Mouse (Mus musculus): Measurements from ENCODE around the gene Krtap3-1. TPM values are rescaled to one million over a fixed set of nuclear protein-coding genes. Genes with fewer than 3 reads are reported as not detected.

The Krtap3-1 gene
- polyA plus RNA-seq, 1 experiment from 2014 or later: 0.51 TPM

GRCm38 (mm10) chr11:99556195-99556594 lies 10.2 kb downstream of the Krtap3-1 start:
- H3K9me3 ChIP-seq (ENCODE audit: control insufficient read depth, low read length): no peaks in the 10 kb centered on the region
- H3K27ac ChIP-seq (replicated peaks; ENCODE audit: low read depth, low read length): no peak overlapping the region
- H3K4me1 ChIP-seq (ENCODE audit: control insufficient read depth, insufficient read depth, low read length): no peaks in the 10 kb centered on the region
- no peak overlapping the region for H3K9ac ChIP-seq (ENCODE audit: low read depth, low read length)
- H3K36me3 ChIP-seq (ENCODE audit: control insufficient read depth, insufficient read depth, low read length): no peaks in the 10 kb centered on the region
- H3K4me2 ChIP-seq (ENCODE audit: low read depth, low read length): no peak overlapping the region
- no peaks in the 10 kb centered on the region for H3K27me3 ChIP-seq (replicated peaks; ENCODE audit: control insufficient read depth, insufficient read depth, low read length)
- DNase-seq (ENCODE audit: low spot score) (no peak), ATAC-seq (ENCODE audit: low read depth) (no peak)
- H3K4me3 ChIP-seq (ENCODE audit: low read depth, low read length): no peak overlapping the region
- 88% methylated on average over 2 of the region's 2 CpGs for WGBS

GRCm38 (mm10) chr11:99550765-99551164 lies 15.7 kb downstream of the Krtap3-1 start, which contains the start of gene Krtap3-3:
Krtap3-3 (minus strand) TSS chr11:99550865.
- H3K27me3 ChIP-seq (replicated peaks; ENCODE audit: control insufficient read depth, insufficient read depth, low read length): no peaks in the 10 kb centered on the region
- ATAC-seq (ENCODE audit: low read depth) (no peak; the same call in 1 of the 2 replicates), DNase-seq (ENCODE audit: low spot score) (no peak)
- H3K4me1 ChIP-seq (ENCODE audit: control insufficient read depth, insufficient read depth, low read length): no peaks in the 10 kb centered on the region
- no peak within 1 kb of the TSS for H3K27ac ChIP-seq (replicated peaks; ENCODE audit: low read depth, low read length)
- no peaks in the 10 kb centered on the region for H3K36me3 ChIP-seq (ENCODE audit: control insufficient read depth, insufficient read depth, low read length)
- H3K4me3 ChIP-seq (ENCODE audit: low read depth, low read length): no peak within 1 kb of the TSS
- H3K9me3 ChIP-seq (ENCODE audit: control insufficient read depth, low read length): no peaks in the 10 kb centered on the region
- no peak within 1 kb of the TSS for H3K9ac ChIP-seq (ENCODE audit: low read depth, low read length)
- 74% methylated on average over 4 of the region's 4 CpGs for WGBS
- no peak within 1 kb of the TSS for H3K4me2 ChIP-seq (ENCODE audit: low read depth, low read length)

GRCm38 (mm10) chr11:99547892-99548291 lies 18.5 kb downstream of the Krtap3-1 start:
- H3K4me3 ChIP-seq (ENCODE audit: low read depth, low read length): no peak overlapping the region
- H3K9ac ChIP-seq (ENCODE audit: low read depth, low read length): no peak overlapping the region
- ATAC-seq (ENCODE audit: low read depth) (no peak), DNase-seq (ENCODE audit: low spot score) (no peak)
- no peaks in the 10 kb centered on the region for H3K27me3 ChIP-seq (replicated peaks; ENCODE audit: control insufficient read depth, insufficient read depth, low read length)
- H3K36me3 ChIP-seq (ENCODE audit: control insufficient read depth, insufficient read depth, low read length): no peaks in the 10 kb centered on the region
- no peak overlapping the region for H3K4me2 ChIP-seq (ENCODE audit: low read depth, low read length)
- H3K27ac ChIP-seq (replicated peaks; ENCODE audit: low read depth, low read length): no peak overlapping the region
- no peaks in the 10 kb centered on the region for H3K4me1 ChIP-seq (ENCODE audit: control insufficient read depth, insufficient read depth, low read length)
- no peaks in the 10 kb centered on the region for H3K9me3 ChIP-seq (ENCODE audit: control insufficient read depth, low read length)

- no peaks in the 10 kb centered on the region for H3K9me3 ChIP-seq (ENCODE audit: control insufficient read depth, low read length)
- no peak overlapping the region for H3K9ac ChIP-seq (ENCODE audit: low read depth, low read length)
- WGBS: 34% methylated on average over 9 of the region's 9 CpGs
- no peaks in the 10 kb centered on the region for H3K36me3 ChIP-seq (ENCODE audit: control insufficient read depth, insufficient read depth, low read length)
- H3K27me3 ChIP-seq (replicated peaks; ENCODE audit: control insufficient read depth, insufficient read depth, low read length): no peaks in the 10 kb centered on the region
- H3K27ac ChIP-seq (replicated peaks; ENCODE audit: low read depth, low read length): no peak overlapping the region
- peak; percentile 75 for DNase-seq (ENCODE audit: low spot score)
- no peak overlapping the region for H3K4me3 ChIP-seq (ENCODE audit: low read depth, low read length)
- peak; percentile 30; the same call in 1 of the 2 replicates for ATAC-seq (ENCODE audit: low read depth)
- H3K4me2 ChIP-seq (ENCODE audit: low read depth, low read length): no peak overlapping the region
- H3K4me1 ChIP-seq (ENCODE audit: control insufficient read depth, insufficient read depth, low read length): no peaks in the 10 kb centered on the region; the same call in 1 of the 2 replicates
Measured at GRCm38 (mm10) chr11:99539721-99540120, 26.7 kb downstream of the Krtap3-1 start.

- 81% methylated on average over 13 of the region's 13 CpGs for WGBS
- H3K36me3 ChIP-seq (ENCODE audit: control insufficient read depth, insufficient read depth, low read length): no peaks in the 10 kb centered on the region
- no peak within 1 kb of the TSS for H3K27ac ChIP-seq (replicated peaks; ENCODE audit: low read depth, low read length)
- no peak within 1 kb of the TSS for H3K4me2 ChIP-seq (ENCODE audit: low read depth, low read length)
- H3K4me3 ChIP-seq (ENCODE audit: low read depth, low read length): no peak within 1 kb of the TSS
- ATAC-seq (ENCODE audit: low read depth) (no peak), DNase-seq (ENCODE audit: low spot score) (no peak)
- no peak within 1 kb of the TSS for H3K9ac ChIP-seq (ENCODE audit: low read depth, low read length)
- H3K9me3 ChIP-seq (ENCODE audit: control insufficient read depth, low read length): no peaks in the 10 kb centered on the region
- H3K4me1 ChIP-seq (ENCODE audit: control insufficient read depth, insufficient read depth, low read length): no peaks in the 10 kb centered on the region
- no peaks in the 10 kb centered on the region for H3K27me3 ChIP-seq (replicated peaks; ENCODE audit: control insufficient read depth, insufficient read depth, low read length)
Measured at GRCm38 (mm10) chr11:99521288-99521860, 45.1 kb downstream of the Krtap3-1 start, which contains the start of gene Krt39. Krt39 (minus strand) TSS chr11:99521338.

Other genes starting within 250 kb of the Krtap3-1 start
- 4.4 and 6.2 TPM in 2 replicates for gene Krt25, start 243.7 kb downstream of the Krtap3-1 start, polyA plus RNA-seq (2014; fragmentation: Nextera tagmentation; extraction: Ambion mirVana)
- 0.24 and 0.42 TPM in 2 replicates for gene Krt26, start 228.7 kb downstream of the Krtap3-1 start, polyA plus RNA-seq (2014; fragmentation: Nextera tagmentation; extraction: Ambion mirVana)
- gene Krt27, start 215.5 kb downstream of the Krtap3-1 start, polyA plus RNA-seq (2014; fragmentation: Nextera tagmentation; extraction: Ambion mirVana): 3.2 and 6.1 TPM in 2 replicates
- 2.8 and 3.4 TPM in 2 replicates for gene Krt28, start 191.7 kb downstream of the Krtap3-1 start, polyA plus RNA-seq (2014; fragmentation: Nextera tagmentation; extraction: Ambion mirVana)
- gene Krt10, start 177.3 kb downstream of the Krtap3-1 start, polyA plus RNA-seq (2014; fragmentation: Nextera tagmentation; extraction: Ambion mirVana): 76.8 and 167 TPM in 2 replicates
- 0.22 TPM in 1 of 2 replicates, not detected in the other for gene Krt12, start 144.4 kb downstream of the Krtap3-1 start, polyA plus RNA-seq (2014; fragmentation: Nextera tagmentation; extraction: Ambion mirVana)
- 0.33 TPM in 1 of 2 replicates, not detected in the other for gene Krt20, start 128.5 kb downstream of the Krtap3-1 start, polyA plus RNA-seq (2014; fragmentation: Nextera tagmentation; extraction: Ambion mirVana)
- 8.7 and 11.9 TPM in 2 replicates for gene Krt23, start 73.5 kb downstream of the Krtap3-1 start, polyA plus RNA-seq (2014; fragmentation: Nextera tagmentation; extraction: Ambion mirVana)
- gene Krt39, start 45.3 kb downstream of the Krtap3-1 start, polyA plus RNA-seq (2014; fragmentation: Nextera tagmentation; extraction: Ambion mirVana): not detected in 2 replicates
- gene Krt40, start 23.5 kb downstream of the Krtap3-1 start, polyA plus RNA-seq (2014; fragmentation: Nextera tagmentation; extraction: Ambion mirVana): not detected in 2 replicates
- gene Krtap3-3, start 15.8 kb downstream of the Krtap3-1 start, polyA plus RNA-seq (2014; fragmentation: Nextera tagmentation; extraction: Ambion mirVana): 1.0 TPM in 1 of 2 replicates, not detected in the other
- not detected in 2 replicates for gene Krtap3-2, start 9.8 kb downstream of the Krtap3-1 start, polyA plus RNA-seq (2014; fragmentation: Nextera tagmentation; extraction: Ambion mirVana)
- not detected in 2 replicates for gene Gm11939, start 7.2 kb downstream of the Krtap3-1 start, polyA plus RNA-seq (2014; fragmentation: Nextera tagmentation; extraction: Ambion mirVana)
- not detected in 2 replicates for gene Krtap1-5, start 14.4 kb upstream of the Krtap3-1 start, polyA plus RNA-seq (2014; fragmentation: Nextera tagmentation; extraction: Ambion mirVana)
- not detected in 2 replicates for gene Krtap1-4, start 17.0 kb upstream of the Krtap3-1 start, polyA plus RNA-seq (2014; fragmentation: Nextera tagmentation; extraction: Ambion mirVana)
- gene Krtap1-3, start 24.7 kb upstream of the Krtap3-1 start, polyA plus RNA-seq (2014; fragmentation: Nextera tagmentation; extraction: Ambion mirVana): 0.26 TPM in 1 of 2 replicates, not detected in the other
- gene Krtap9-3, start 31.5 kb upstream of the Krtap3-1 start, polyA plus RNA-seq (2014; fragmentation: Nextera tagmentation; extraction: Ambion mirVana): not detected in 2 replicates
- not detected in 2 replicates for gene Gm11938, start 36.7 kb upstream of the Krtap3-1 start, polyA plus RNA-seq (2014; fragmentation: Nextera tagmentation; extraction: Ambion mirVana)
- not detected in 2 replicates for gene Gm11937, start 43.6 kb upstream of the Krtap3-1 start, polyA plus RNA-seq (2014; fragmentation: Nextera tagmentation; extraction: Ambion mirVana)
- gene Krtap2-4, start 48.2 kb upstream of the Krtap3-1 start, polyA plus RNA-seq (2014; fragmentation: Nextera tagmentation; extraction: Ambion mirVana): 0.54 TPM in 1 of 2 replicates, not detected in the other
- gene Gm11562, start 53.8 kb upstream of the Krtap3-1 start, polyA plus RNA-seq (2014; fragmentation: Nextera tagmentation; extraction: Ambion mirVana): not detected in 2 replicates
- not detected in 2 replicates for gene Krtap4-1, start 61.6 kb upstream of the Krtap3-1 start, polyA plus RNA-seq (2014; fragmentation: Nextera tagmentation; extraction: Ambion mirVana)
- not detected in 2 replicates for gene Krtap4-2, start 68.5 kb upstream of the Krtap3-1 start, polyA plus RNA-seq (2014; fragmentation: Nextera tagmentation; extraction: Ambion mirVana)
- 0.29 TPM in 1 of 2 replicates, not detected in the other for gene Krtap4-7, start 77.5 kb upstream of the Krtap3-1 start, polyA plus RNA-seq (2014; fragmentation: Nextera tagmentation; extraction: Ambion mirVana)
- gene Gm11555, start 83.6 kb upstream of the Krtap3-1 start, polyA plus RNA-seq (2014; fragmentation: Nextera tagmentation; extraction: Ambion mirVana): not detected in 2 replicates
- 0.17 TPM in 1 of 2 replicates, not detected in the other for gene Gm11563, start 92.3 kb upstream of the Krtap3-1 start, polyA plus RNA-seq (2014; fragmentation: Nextera tagmentation; extraction: Ambion mirVana)
- gene Krtap4-6, start 99.3 kb upstream of the Krtap3-1 start, polyA plus RNA-seq (2014; fragmentation: Nextera tagmentation; extraction: Ambion mirVana): not detected in 2 replicates
- gene Gm14190, start 124.1 kb upstream of the Krtap3-1 start, polyA plus RNA-seq (2014; fragmentation: Nextera tagmentation; extraction: Ambion mirVana): not detected in 2 replicates
- gene Gm14180, start 167.7 kb upstream of the Krtap3-1 start, polyA plus RNA-seq (2014; fragmentation: Nextera tagmentation; extraction: Ambion mirVana): not detected in 2 replicates
- not detected in 2 replicates for gene Gm11595, start 206.3 kb upstream of the Krtap3-1 start, polyA plus RNA-seq (2014; fragmentation: Nextera tagmentation; extraction: Ambion mirVana)
- gene Krtap4-8, start 214.1 kb upstream of the Krtap3-1 start, polyA plus RNA-seq (2014; fragmentation: Nextera tagmentation; extraction: Ambion mirVana): not detected in 2 replicates
- not detected in 2 replicates for gene Krtap4-9, start 218.6 kb upstream of the Krtap3-1 start, polyA plus RNA-seq (2014; fragmentation: Nextera tagmentation; extraction: Ambion mirVana)
- gene Gm11596, start 226.8 kb upstream of the Krtap3-1 start, polyA plus RNA-seq (2014; fragmentation: Nextera tagmentation; extraction: Ambion mirVana): not detected in 2 replicates
- gene Gm11569, start 232.3 kb upstream of the Krtap3-1 start, polyA plus RNA-seq (2014; fragmentation: Nextera tagmentation; extraction: Ambion mirVana): not detected in 2 replicates
- not detected in 2 replicates for gene Gm11554, start 237.8 kb upstream of the Krtap3-1 start, polyA plus RNA-seq (2014; fragmentation: Nextera tagmentation; extraction: Ambion mirVana)
- gene Krtap4-13, start 243.3 kb upstream of the Krtap3-1 start, polyA plus RNA-seq (2014; fragmentation: Nextera tagmentation; extraction: Ambion mirVana): not detected in 2 replicates
- not detected in 2 replicates for gene Gm11564, start 249.0 kb upstream of the Krtap3-1 start, polyA plus RNA-seq (2014; fragmentation: Nextera tagmentation; extraction: Ambion mirVana)

Measured in embryonic facial prominence, embryonic 14.5 days (tissue).